Mouse (Mus musculus): ENCODE measurements around the gene Popdc2. TPM values are rescaled to one million over a fixed set of nuclear protein-coding genes. Genes with fewer than 3 reads are reported as not detected.
"Not testable (repeated sequence)": the region's sequence is repeated elsewhere in the genome, so short reads cannot be mapped to it uniquely, and the experiment has no call there.

Popdc2 gene
- total RNA-seq (2017) = not detected in 3 replicates

DNA sequence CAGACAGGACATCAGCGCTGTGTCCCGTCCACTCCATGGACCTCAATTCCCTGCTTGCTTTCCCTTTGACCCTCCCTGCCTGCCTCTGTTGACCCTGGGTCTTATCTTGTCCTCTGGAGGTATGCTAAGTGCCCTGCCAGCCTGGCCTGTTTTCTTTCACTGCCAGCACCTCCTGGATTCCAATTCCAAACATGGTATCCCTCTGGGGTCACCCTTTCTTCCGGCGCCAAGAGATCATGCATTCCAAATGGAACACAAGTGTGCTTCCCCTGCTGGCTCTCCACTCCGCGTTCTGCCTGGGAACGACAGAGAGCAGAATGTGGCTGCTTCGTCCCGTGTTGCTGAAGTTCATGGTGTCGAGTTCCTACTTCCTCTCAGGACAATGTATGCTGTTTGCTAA, at the start of gene Popdc2:
Popdc2 (plus strand) TSS at position 277 of the 400 bp plus-strand sequence.
- ATAC-seq (replicated peaks; ENCODE audit: insufficient number of reproducible peaks, low FRiP score, low TSS enrichment, poor library complexity, severe bottlenecking) = no peak

DNA sequence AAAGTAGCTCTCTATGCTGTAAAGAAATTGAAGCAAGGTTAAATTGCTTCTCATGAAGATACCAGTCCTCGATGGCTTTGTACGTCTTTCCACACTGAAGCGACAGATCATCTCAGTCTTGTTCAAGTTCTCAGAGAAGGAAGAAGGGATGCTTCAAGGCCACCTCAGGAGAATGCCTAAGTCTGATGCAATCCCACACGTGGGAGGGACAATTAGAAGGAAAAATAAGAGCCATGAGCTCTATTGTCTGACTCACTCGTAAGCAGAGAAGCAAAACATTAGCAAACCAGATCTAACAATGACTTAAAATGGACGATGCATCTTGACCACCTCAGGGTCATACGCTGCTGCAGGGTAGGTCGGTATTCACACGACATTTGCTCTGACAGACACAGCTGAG, 43.5 kb upstream of the Popdc2 start:
- no peak for ATAC-seq (replicated peaks; ENCODE audit: insufficient number of reproducible peaks, low FRiP score, low TSS enrichment, poor library complexity, severe bottlenecking)

DNA sequence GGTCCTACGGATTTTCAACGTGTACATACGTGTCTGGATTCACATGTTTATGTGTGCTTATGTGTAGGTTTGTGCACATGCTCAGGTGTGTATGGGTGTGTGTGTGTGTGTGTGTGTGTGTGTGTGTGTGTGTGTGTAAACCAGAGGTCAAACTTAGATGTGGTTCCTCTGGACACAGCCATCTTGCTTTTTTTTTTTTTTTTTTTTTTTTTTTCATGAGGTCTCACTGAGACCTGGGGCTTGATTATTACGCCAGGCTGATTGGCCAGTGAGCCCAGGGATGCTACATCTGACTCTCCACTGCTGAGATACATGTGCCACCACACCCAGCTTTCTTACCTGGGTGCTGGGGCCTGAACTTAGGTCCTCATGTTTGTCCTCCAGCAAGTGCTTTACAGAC, 42.9 kb upstream of the Popdc2 start:
- no peak for ATAC-seq (replicated peaks; ENCODE audit: insufficient number of reproducible peaks, low FRiP score, low TSS enrichment, poor library complexity, severe bottlenecking)

DNA sequence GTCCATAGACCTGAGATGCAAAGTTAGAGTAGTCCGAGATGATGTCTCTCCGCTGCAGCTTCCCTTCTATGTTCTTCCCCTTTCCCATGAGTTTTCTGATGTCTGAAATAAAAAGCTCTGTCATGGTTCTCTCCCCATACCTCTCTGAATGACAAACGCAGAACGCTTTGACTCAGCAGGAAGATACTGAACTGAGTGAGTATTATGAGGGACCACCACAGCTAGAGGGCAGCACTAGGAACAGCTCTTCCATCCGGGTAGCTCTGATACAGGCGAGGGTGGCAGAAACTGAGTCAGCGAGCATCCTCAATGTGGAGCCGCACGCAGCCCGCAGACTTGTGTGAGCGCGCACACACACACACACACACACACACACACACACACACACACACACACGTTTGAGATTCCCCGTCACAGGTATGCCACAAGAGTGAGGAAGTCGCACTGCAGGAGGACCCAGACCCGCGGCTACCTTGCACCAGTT, 40.5 kb upstream of the Popdc2 start:
- peak; percentile 59; the same call in 1 of the 2 replicates for ATAC-seq (replicated peaks; ENCODE audit: insufficient number of reproducible peaks, low FRiP score, low TSS enrichment, poor library complexity, severe bottlenecking)

DNA sequence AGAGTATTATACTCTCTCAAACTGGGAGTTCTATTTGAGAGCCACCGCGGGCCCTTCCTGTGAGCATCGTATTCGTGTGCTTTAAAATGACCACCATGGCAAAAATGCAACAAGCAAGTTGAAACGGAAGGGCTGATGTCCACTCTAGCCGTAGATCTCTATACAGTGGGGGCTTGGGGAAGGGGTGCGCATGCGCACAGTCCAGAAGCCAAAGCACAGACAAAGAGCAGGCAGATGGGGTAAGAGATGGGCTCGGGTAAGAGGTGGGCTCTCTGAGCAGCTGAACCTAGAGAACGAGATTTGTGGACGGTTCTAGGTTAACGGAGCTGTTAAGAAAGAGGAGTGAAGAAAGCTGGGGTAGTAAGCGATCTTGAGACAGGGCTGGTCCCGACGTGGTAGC, 37.7 kb upstream of the Popdc2 start:
- ATAC-seq (replicated peaks; ENCODE audit: insufficient number of reproducible peaks, low FRiP score, low TSS enrichment, poor library complexity, severe bottlenecking) = no peak

DNA sequence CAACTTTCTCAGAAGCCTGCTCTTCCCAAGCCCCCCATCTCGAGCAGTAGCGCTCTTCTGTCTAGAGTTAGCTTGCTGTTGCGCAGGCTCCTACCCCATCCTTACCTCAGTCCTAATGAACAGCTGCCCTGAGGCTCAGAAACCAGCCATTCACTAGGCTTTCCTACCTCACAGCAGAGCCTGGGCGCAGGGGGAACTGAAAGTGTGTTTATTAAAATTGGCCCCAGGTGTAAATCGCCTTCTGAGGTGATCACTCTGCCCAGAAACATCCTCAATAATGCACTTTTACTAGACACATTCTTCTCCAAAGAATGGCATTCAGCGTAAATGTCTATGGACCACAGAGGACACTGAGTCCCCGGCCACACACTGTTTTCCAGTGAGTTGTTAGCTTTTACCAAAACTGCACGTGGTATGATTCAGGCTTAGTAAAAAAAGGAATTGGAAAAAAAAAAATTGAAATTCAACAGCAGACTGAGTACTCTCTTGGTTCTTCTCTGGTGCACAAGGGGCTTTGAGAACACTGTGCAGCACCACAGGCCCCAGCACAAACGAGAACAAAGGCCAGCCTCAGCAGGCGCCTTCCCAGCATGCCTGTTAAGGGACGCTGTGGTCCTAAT, 35.1 kb upstream of the Popdc2 start:
- ATAC-seq (replicated peaks; ENCODE audit: insufficient number of reproducible peaks, low FRiP score, low TSS enrichment, poor library complexity, severe bottlenecking) = no peak

DNA sequence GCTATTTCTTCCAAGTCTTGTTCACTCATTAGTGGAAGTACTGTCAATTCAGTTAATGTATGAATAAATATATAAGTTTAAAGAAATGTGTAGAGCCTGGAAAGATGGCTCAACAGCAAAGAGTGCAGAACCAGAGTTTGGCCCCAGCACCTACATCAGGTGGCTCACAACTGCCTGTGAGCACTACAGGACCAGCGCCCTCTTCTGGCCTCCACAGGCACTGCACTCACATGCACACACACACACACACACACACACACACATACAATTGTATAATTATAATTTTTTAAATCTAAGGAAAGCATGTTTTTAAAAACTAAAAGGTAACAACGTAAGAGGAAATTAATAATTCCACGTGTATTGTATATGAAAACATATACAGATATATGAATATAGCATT, 32.7 kb upstream of the Popdc2 start:
- ATAC-seq (replicated peaks; ENCODE audit: insufficient number of reproducible peaks, low FRiP score, low TSS enrichment, poor library complexity, severe bottlenecking) = no peak

DNA sequence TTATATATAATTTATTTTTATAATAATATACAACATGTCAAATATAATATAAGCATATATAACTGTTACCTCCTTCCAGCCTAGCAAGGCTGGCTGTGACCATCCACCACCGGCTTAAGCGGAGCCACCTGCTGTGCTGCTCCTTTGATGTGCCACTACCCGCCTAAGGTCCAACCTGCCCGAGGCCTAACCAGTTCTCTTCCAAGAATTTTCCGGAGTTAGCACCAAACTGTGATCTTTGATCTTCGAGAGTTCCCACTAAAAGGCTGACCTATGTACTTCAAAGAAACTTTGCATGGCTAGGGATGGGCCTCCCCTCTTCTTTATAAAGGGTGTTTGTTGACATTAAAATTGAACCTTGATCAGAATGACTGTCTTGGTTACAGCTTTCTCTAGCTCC, 27.6 kb upstream of the Popdc2 start:
- no peak for ATAC-seq (replicated peaks; ENCODE audit: insufficient number of reproducible peaks, low FRiP score, low TSS enrichment, poor library complexity, severe bottlenecking)

DNA sequence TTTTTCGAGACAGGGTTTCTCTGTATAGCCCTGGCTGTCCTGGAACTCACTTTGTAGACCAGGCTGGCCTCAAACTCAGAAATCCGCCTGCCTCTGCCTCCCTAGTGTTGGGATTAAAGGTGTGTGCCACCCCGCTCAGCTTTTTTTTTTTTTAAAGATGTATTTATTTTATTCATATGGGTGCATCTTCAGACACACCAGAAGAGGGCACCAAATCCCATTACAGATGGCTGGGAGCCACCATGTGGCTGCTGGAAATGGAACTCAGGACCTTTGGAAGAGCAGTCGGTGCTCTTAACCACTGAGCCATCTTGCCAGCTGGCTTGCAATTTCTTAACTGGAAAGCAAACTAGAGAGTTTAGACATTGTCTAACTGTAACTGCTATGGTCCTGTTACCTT, 23.9 kb upstream of the Popdc2 start:
- ATAC-seq (replicated peaks; ENCODE audit: insufficient number of reproducible peaks, low FRiP score, low TSS enrichment, poor library complexity, severe bottlenecking) = not testable (repeated sequence)

DNA sequence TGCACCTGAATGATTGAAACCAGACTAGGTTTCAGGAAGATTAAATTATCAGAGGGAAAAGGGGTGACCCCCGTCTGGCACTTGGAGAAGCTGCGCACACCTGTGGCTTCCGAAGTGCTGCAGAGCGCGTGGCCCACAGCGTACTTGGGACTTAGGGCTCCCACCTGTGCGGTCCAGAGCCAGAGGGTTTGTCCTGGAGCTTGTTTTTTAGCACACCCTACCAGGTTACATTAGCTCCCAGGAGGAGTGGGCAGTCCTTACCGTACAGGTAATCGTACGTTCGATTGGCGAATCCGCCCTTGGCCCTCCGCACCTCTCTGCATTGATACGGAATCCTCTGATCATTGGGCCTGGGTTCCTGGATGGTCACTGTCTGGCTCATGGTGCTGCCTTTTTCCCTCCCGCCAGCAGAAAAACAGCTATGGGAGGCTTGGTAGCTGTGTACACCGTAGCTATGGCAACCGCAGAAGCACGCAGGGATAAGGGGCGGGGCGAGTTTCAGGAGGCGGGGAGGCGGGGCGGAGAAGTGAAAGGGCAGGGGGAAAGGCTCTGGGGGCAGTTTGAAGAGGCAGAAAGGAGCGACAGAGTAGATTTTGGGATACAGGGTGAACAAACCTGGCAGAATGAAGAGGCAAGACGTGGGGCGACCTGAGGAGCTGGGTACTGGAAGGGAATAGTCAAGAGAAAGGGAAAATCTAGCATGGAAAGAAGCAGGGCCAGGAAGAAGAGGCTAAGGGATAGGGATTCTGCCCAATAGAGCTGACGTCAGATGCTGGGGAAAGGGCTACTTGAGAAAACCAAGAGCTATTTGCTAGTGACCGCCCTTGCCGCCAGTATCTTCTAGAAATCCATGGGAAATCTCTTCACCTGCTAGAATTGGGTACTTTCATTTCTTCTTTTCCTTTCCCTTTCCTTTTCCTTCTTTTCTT, 20.3 kb upstream of the Popdc2 start, which contains the start of gene Maats1:
Maats1 (minus strand) TSS at position 748 of the 929 bp plus-strand sequence.
- peak; percentile 58; the same call in 1 of the 2 replicates for ATAC-seq (replicated peaks; ENCODE audit: insufficient number of reproducible peaks, low FRiP score, low TSS enrichment, poor library complexity, severe bottlenecking)

DNA sequence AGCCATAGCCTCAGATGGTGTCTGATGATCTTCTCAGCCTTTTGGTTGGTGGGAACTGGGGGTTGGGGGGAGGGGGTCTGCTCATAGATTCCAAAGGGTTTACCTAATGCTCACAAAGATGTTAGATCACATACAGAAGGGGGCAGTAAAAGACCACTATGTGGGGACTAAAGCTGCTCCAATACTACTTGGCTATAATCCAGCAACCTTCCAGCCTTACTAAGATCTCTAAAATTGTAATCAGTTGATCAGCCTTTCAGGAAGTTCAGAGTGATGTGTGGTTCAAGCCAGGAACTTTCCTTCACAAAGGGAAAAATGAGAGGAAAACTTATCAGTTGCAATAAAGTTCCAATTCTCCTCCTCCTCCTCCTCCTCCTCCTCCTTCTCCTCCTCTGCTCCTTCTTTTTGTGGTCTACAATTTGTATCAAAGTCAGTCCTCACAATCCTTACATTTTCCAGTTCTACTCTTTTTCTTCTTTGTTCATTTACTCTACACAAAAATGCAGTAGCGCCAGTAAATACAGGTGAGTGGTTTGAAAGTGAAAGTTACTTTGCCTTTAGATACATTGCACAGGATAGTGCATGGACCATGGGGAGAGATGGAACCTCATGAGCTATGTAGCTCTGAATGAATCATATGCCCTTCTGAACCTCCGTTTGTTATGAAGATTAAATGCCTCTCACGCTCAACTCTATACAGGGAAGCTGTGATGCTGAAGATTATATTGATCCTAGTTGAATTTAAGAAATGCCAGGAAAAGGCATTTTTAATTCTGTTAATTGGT, 16.9 kb upstream of the Popdc2 start:
- no peak for ATAC-seq (replicated peaks; ENCODE audit: insufficient number of reproducible peaks, low FRiP score, low TSS enrichment, poor library complexity, severe bottlenecking)

DNA sequence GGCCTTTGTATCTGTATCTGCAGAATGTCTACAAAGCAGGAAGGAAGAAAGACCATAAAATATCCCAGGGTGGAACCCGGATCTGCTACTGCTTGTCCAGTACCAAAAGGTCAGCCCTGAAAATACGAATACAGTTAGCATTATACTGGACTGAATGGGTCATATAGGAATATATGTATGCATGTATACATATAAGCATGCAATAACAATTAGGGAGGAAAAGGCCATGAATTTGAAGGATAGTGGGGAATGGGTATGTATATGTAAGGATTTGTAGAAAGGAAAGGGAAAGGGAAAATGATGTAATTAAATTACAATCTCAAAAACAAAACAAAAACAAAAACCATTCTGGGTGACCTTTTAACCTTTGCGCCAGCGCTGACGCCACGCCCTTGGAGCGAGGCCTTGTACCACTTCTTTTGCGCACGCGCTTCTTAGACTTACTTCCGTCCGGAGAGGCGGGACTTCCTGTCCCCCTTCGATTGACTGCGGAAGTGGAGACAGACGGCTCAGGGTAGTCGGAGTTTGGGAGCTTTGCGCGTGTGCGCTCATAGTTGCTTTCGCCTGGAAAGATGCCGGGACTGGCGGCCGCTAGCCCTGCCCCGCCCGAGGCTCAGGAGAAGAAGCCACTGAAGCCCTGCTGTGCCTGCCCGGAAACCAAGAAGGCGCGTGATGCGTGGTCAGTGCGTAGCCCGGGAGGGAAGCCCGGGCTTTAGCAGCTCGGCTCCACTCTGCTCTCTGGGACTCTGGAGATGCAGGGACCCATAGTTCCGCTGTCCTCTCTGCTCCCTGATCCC, 15.3 kb upstream of the Popdc2 start, which contains the start of the genes Cox17 and Gm21987:
Cox17 (plus strand) TSS at position 463 of the 797 bp plus-strand sequence.
Gm21987 (plus strand) TSS at position 512 of the 797 bp plus-strand sequence.
- ATAC-seq (replicated peaks; ENCODE audit: insufficient number of reproducible peaks, low FRiP score, low TSS enrichment, poor library complexity, severe bottlenecking) = peak; percentile 97

DNA sequence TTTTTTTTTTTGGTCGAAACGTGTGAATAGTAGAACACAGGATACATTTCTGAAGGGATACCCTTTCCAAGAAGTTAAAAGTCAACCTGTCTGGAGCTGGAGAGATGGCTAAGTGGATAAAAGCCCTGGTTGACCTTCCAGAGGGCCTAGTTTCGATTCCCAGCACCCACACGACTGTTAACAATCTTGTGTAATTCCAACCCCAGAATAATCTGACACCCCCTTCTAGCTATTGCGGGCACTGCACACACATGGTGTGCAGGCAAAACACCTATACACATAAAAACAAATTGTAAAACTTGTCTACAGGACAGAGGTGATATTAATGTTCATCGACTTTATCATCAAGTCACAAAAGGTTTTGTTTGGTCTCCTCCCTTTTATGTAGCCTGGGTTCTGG, 14.4 kb upstream of the Popdc2 start:
- no peak for ATAC-seq (replicated peaks; ENCODE audit: insufficient number of reproducible peaks, low FRiP score, low TSS enrichment, poor library complexity, severe bottlenecking)

DNA sequence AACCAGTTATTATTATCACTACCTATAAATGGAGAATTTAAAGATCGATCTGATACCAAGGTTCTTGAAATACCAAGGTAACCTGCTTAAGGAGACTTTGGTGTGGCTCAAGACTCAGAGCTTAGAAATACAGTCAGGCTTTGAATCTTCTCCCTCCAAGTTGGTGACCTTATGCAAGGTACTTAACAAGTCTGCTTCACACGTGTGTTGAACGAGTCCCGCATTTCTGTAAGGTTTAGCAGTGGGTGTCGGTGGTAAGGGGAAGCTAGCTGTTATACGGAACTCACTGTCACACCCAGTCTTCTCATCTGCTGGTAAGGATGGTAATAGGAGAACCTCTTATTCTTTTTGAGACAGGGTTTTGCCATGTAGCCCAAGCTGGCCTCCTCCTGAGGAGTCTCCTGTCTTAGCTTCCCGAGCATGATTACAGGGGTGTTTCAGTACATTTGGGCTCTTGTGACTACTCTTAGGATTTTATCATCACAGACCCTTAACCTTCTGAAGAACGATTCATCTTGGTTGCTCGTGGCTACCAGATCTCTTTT, 13.7 kb upstream of the Popdc2 start:
- no peak; the same call in 1 of the 2 replicates for ATAC-seq (replicated peaks; ENCODE audit: insufficient number of reproducible peaks, low FRiP score, low TSS enrichment, poor library complexity, severe bottlenecking)

DNA sequence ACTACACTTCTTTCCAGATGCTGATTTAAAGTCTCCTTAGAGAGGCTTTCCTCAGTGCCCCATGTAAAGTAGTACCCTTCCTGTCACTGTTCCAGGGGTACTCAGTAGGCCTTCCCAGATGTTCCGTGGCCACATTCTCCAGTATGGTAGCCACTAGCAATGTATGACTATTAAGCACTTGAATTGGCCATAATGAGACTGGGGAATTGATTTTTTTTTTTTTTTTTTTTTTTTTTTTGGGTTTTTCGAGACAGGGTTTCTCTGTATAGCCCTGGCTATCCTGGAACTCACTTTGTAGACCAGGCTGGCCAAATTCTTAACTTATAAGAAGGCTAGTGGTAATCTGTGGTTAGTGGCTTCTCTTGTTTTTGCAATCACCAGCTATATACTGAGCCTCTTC, 12.1 kb upstream of the Popdc2 start:
- no peak for ATAC-seq (replicated peaks; ENCODE audit: insufficient number of reproducible peaks, low FRiP score, low TSS enrichment, poor library complexity, severe bottlenecking)

DNA sequence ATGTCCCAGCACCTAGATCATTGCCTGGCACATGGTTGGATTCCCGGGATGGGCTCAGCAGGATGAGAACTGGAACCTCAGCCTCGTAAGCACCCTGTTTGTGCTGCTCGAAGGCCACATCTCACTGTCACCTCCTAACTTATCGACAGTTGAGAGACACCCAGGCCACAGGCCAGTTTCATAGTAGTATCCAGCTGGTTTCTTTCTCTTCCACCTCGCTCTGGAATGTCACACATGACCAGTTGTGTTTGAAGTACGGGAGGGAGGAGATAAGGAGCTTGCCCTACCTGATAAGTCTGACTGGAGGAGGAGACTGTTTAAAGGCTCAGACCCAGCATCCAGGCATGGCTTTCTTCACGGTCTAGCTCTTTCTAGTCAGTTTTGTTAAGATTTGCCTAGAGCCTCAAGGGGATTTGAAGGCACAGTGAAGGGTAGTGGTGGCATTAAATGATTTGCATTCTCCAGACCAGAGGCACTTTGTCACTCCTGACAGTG, 11.6 kb upstream of the Popdc2 start:
- ATAC-seq (replicated peaks; ENCODE audit: insufficient number of reproducible peaks, low FRiP score, low TSS enrichment, poor library complexity, severe bottlenecking) = no peak

DNA sequence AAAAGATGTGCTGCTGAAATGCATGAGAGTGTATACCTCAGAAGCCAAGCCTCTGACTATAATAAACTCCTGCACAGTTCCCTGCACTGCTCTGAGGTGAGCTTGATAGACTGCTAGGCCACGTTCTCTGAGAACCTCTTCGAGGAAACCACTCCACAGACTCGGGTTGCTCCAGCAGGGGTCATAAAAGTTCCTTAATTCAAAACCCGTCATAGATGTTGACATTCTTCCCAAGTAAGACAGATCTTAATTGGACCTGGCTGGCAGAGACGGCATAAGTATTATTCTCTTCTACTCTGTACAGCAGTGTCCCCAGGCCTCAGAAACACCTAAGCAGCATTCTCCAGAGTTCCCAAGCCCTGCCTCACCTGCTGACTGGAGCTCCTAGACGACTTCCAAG, 11.1 kb upstream of the Popdc2 start:
- ATAC-seq (replicated peaks; ENCODE audit: insufficient number of reproducible peaks, low FRiP score, low TSS enrichment, poor library complexity, severe bottlenecking) = no peak

DNA sequence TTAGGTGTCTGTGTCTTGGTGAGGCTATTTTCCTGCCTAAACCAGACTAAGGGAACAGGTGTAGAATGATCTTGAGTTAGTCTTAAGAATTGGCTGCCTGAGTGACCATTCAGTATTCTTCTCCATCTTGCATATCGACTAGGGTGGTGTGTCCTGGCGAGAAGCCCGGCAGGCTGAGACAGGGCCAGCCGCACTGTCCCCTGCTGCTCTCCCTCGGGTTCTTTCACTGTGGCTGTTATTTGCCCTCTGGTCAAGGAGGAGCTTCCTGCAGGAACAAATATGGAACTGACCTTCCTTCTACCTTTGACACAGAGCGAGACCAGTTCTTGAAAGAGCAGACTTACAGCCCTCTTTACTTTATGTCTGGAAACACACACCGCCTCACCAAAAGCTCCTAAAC, 10.0 kb upstream of the Popdc2 start:
- ATAC-seq (replicated peaks; ENCODE audit: insufficient number of reproducible peaks, low FRiP score, low TSS enrichment, poor library complexity, severe bottlenecking) = no peak

Data from monocyte, adult 5-6 weeks (primary cell).